Mouse (Mus musculus): ENCODE measurements around the gene Gad2. TPM values are rescaled to one million over a fixed set of nuclear protein-coding genes. Genes with fewer than 3 reads are reported as not detected.

Gad2 gene
- polyA plus RNA-seq, 1 experiment from 2014 or later: 15.1 TPM

DNA sequence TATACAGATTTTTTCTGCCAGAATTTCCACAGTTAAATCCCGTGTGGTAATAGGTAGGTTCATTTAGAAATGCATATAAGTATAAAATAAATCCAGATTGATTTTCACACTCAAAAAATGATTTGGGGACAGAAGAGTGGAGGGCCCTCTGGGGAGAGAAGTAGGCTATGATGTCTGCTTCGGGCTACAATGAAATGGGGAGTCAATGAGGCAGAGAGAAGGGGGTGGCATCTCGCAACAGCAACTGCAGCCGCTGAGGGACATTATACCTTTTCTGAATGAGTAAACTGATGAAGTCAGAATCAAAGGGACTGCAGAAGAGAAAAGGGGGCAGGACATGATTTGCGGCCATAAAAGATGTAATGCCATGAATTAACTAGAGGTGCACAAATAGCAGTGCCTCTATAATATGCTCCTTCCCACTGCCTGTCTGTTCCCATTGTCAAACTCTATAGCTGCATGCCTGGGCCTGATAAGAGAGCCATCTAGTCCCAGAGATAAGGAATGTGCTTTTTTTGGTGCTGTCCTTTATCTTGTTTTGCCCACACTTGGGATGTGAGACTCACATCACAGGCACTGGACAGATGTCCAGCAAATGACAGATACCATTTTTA lies 5.9 kb downstream of the Gad2 start:
- H3K27ac ChIP-seq (ENCODE audit: low read depth, low read length): 0 out of 2 replicates have a peak overlapping the region, but pooled peaks have one; percentile 30
- ATAC-seq (ENCODE audit: low FRiP score): peak; percentile 51

DNA sequence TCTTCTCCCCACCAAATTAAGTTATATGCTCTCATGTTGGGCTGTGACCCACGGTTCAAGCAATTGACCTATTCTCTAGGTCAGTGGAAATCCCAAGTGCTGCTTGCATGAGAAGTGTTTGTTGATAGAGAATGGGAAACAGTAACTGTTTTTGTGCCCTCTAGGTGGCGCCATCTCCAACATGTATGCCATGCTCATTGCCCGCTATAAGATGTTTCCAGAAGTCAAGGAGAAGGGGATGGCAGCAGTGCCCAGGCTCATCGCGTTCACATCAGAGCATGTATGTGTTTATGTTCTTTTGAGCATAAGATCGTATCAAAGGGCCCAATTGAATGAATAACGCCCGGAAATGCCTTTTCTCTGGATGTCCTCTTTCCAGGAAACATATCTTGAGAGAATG lies 12.8 kb downstream of the Gad2 start:
- Histone ChIP-seq H3K9ac (ENCODE audit: low read length) (no peak overlapping the region), H3K36me3 (ENCODE audit: control insufficient read depth, insufficient read depth, low read length) (no peaks in the 10 kb centered on the region), H3K4me3 (ENCODE audit: low read depth, low read length) (no peak overlapping the region), H3K9me3 (ENCODE audit: control insufficient read depth, low read length) (no peaks in the 10 kb centered on the region), H3K4me2 (no peak overlapping the region), H3K27ac (ENCODE audit: low read depth, low read length) (no peak overlapping the region), H3K27me3 (ENCODE audit: control insufficient read depth, insufficient read depth, low read length) (no peaks in the 10 kb centered on the region), H3K4me1 (ENCODE audit: control insufficient read depth, insufficient read depth, low read length) (no peaks in the 10 kb centered on the region)
- DNase-seq (ENCODE audit: low spot score, missing footprints): no peak
- 38% methylated on average over 8 of the region's 8 CpGs for WGBS
- ATAC-seq (ENCODE audit: low FRiP score): no peak

More for the DNA sequence above, 5.9 kb downstream of the Gad2 start:
- H3K4me1 ChIP-seq (ENCODE audit: control insufficient read depth, insufficient read depth, low read length): peaks cover 9% of the 10 kb centered on the region
- peaks cover 48% of the 10 kb centered on the region for H3K27me3 ChIP-seq (ENCODE audit: control insufficient read depth, insufficient read depth, low read length)
- DNase-seq (ENCODE audit: low spot score, missing footprints): no peak
- H3K36me3 ChIP-seq (ENCODE audit: control insufficient read depth, insufficient read depth, low read length): no peaks in the 10 kb centered on the region
- no peak overlapping the region for H3K4me3 ChIP-seq (ENCODE audit: low read depth, low read length)
- no peak overlapping the region for H3K4me2 ChIP-seq
- no peaks in the 10 kb centered on the region for H3K9me3 ChIP-seq (ENCODE audit: control insufficient read depth, low read length)
- H3K9ac ChIP-seq (ENCODE audit: low read length): no peak overlapping the region
- WGBS: 25% methylated on average over 5 of the region's 5 CpGs

DNA sequence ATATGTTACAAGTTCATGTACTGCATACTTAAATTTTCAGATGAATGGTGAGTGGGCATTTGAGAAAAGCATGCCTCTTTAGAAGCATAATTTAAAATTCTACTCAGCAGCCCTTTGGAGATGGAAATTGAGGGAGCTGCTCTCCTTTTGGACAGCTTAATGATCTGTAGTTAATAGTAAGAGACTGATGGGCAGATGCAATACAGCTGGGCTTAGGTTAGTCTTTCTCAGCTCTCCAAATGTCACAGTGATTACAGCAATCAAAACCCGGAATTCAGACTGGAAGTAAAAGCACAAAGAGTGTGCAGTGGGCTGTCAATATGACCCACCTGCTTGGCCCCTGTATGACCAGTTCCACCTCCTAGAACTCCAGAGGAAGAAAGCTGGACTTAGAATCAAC lies 24.1 kb downstream of the Gad2 start:
- DNase-seq (ENCODE audit: low spot score, missing footprints) (no peak), ATAC-seq (ENCODE audit: low FRiP score) (no peak)
- Histone ChIP-seq H3K9ac (ENCODE audit: low read length) (no peak overlapping the region), H3K4me2 (no peak overlapping the region), H3K36me3 (ENCODE audit: control insufficient read depth, insufficient read depth, low read length) (no peaks in the 10 kb centered on the region), H3K4me1 (ENCODE audit: control insufficient read depth, insufficient read depth, low read length) (no peaks in the 10 kb centered on the region), H3K9me3 (ENCODE audit: control insufficient read depth, low read length) (no peaks in the 10 kb centered on the region), H3K27me3 (ENCODE audit: control insufficient read depth, insufficient read depth, low read length) (no peaks in the 10 kb centered on the region), H3K4me3 (ENCODE audit: low read depth, low read length) (no peak overlapping the region), H3K27ac (ENCODE audit: low read depth, low read length) (no peak overlapping the region)
- 70% methylated on average over 1 of the region's 1 CpGs for WGBS

DNA sequence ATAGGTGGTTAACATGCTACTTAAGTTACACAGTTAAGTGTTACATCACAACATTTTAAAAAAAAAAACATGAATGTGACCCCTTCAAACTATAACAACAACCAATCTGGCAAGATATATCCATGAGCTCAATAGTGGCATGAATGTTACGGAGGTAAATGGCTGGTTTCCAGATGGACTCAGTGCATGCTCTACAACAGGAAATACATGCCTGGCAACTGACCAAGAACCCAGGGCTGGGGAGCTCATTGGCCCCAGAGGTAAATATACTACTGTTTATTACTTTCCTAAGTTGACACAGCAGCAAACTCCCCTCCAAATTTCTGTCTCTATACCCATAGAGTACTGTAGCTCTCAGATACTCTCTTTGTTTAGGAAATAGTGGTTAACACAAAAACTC lies 26.4 kb downstream of the Gad2 start:
- Histone ChIP-seq H3K9me3 (ENCODE audit: control insufficient read depth, low read length) (no peaks in the 10 kb centered on the region), H3K9ac (ENCODE audit: low read length) (no peak overlapping the region), H3K36me3 (ENCODE audit: control insufficient read depth, insufficient read depth, low read length) (no peaks in the 10 kb centered on the region), H3K4me1 (ENCODE audit: control insufficient read depth, insufficient read depth, low read length) (no peaks in the 10 kb centered on the region), H3K27ac (ENCODE audit: low read depth, low read length) (no peak overlapping the region), H3K27me3 (ENCODE audit: control insufficient read depth, insufficient read depth, low read length) (no peaks in the 10 kb centered on the region), H3K4me2 (no peak overlapping the region), H3K4me3 (ENCODE audit: low read depth, low read length) (no peak overlapping the region)
- WGBS: 97% methylated on average over 1 of the region's 1 CpGs
- DNase-seq (ENCODE audit: low spot score, missing footprints) (no peak), ATAC-seq (ENCODE audit: low FRiP score) (no peak)

DNA sequence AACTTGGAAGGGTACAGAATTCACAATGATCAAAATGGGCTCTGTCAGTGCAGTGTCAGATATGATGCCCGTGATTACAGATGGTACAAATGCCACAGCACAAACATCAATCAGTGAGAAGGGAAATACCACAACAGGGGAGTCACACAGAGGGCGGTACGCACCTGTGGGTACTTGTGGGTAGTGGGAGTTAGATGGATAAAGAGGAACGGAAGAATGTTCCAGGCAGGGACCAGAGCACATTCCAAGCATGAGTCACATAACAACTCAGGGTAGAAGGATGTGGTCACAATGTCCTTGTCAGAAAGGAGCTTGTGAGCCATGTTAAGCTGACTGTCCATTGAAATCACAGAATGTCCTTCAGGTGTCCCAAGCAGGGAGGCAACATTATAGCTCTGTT lies 29.8 kb downstream of the Gad2 start:
- ATAC-seq (ENCODE audit: low FRiP score) (no peak), DNase-seq (ENCODE audit: low spot score, missing footprints) (no peak)
- no peaks in the 10 kb centered on the region for H3K36me3 ChIP-seq (ENCODE audit: control insufficient read depth, insufficient read depth, low read length)
- H3K27ac ChIP-seq (ENCODE audit: low read depth, low read length): no peak overlapping the region
- no peaks in the 10 kb centered on the region for H3K4me1 ChIP-seq (ENCODE audit: control insufficient read depth, insufficient read depth, low read length)
- no peak overlapping the region for H3K9ac ChIP-seq (ENCODE audit: low read length)
- WGBS: 81% methylated on average over 4 of the region's 4 CpGs
- no peak overlapping the region for H3K4me3 ChIP-seq (ENCODE audit: low read depth, low read length)
- no peaks in the 10 kb centered on the region for H3K9me3 ChIP-seq (ENCODE audit: control insufficient read depth, low read length)
- no peaks in the 10 kb centered on the region for H3K27me3 ChIP-seq (ENCODE audit: control insufficient read depth, insufficient read depth, low read length)
- no peak overlapping the region for H3K4me2 ChIP-seq

DNA sequence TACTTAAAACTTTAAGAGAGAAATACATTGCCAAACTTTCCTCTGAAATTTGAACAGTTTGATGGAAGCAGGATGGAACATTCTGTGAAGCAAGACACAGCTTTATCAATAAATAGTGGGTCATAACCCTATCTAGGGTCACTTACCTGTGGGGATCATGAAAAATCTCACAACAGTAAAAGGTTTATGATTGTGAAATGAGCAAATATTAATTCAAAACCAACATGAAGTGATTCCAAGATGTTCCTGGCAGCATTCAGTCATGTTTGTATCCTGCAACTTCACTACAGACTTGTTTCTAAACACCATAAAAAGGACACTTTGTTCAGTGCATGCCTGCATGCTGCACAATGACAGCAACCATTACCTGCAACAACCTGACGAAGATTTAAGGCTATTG lies 41.7 kb downstream of the Gad2 start:
- ATAC-seq (ENCODE audit: low FRiP score) (no peak), DNase-seq (ENCODE audit: low spot score, missing footprints) (no peak)
- 82% methylated on average over 1 of the region's 1 CpGs for WGBS
- H3K4me3 ChIP-seq (ENCODE audit: low read depth, low read length): no peak overlapping the region
- no peak overlapping the region for H3K27ac ChIP-seq (ENCODE audit: low read depth, low read length)
- H3K27me3 ChIP-seq (ENCODE audit: control insufficient read depth, insufficient read depth, low read length): no peaks in the 10 kb centered on the region
- H3K9ac ChIP-seq (ENCODE audit: low read length): no peak overlapping the region
- no peaks in the 10 kb centered on the region for H3K36me3 ChIP-seq (ENCODE audit: control insufficient read depth, insufficient read depth, low read length)
- H3K4me2 ChIP-seq: no peak overlapping the region
- H3K4me1 ChIP-seq (ENCODE audit: control insufficient read depth, insufficient read depth, low read length): no peaks in the 10 kb centered on the region
- H3K9me3 ChIP-seq (ENCODE audit: control insufficient read depth, low read length): no peaks in the 10 kb centered on the region

DNA sequence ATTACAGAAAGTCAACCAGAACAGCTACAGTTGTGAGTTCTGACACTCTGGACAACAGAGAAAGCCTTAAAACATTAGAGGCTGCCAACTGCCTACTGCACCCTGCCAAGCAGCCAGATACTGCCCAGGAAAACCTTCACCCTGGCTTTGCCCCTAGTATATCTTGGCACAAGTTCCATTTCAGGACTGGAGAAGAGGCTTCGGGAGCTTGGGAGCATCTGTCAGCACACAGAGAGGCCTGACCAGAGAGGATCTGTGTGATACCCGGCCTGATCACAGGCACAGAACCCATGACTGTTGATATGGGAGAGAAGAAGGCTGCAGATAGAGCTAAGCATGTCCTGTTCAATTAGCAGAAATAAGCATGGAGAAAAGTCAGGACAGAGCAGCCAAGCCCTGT lies 48.4 kb downstream of the Gad2 start:
- Histone ChIP-seq H3K4me1 (ENCODE audit: control insufficient read depth, insufficient read depth, low read length) (no peaks in the 10 kb centered on the region), H3K36me3 (ENCODE audit: control insufficient read depth, insufficient read depth, low read length) (no peaks in the 10 kb centered on the region), H3K4me3 (ENCODE audit: low read depth, low read length) (no peak overlapping the region), H3K4me2 (no peak overlapping the region), H3K9ac (ENCODE audit: low read length) (no peak overlapping the region), H3K27me3 (ENCODE audit: control insufficient read depth, insufficient read depth, low read length) (no peaks in the 10 kb centered on the region), H3K9me3 (ENCODE audit: control insufficient read depth, low read length) (no peaks in the 10 kb centered on the region), H3K27ac (ENCODE audit: low read depth, low read length) (no peak overlapping the region)
- WGBS: 83% methylated on average over 2 of the region's 2 CpGs
- ATAC-seq (ENCODE audit: low FRiP score) (no peak), DNase-seq (ENCODE audit: low spot score, missing footprints) (no peak)

DNA sequence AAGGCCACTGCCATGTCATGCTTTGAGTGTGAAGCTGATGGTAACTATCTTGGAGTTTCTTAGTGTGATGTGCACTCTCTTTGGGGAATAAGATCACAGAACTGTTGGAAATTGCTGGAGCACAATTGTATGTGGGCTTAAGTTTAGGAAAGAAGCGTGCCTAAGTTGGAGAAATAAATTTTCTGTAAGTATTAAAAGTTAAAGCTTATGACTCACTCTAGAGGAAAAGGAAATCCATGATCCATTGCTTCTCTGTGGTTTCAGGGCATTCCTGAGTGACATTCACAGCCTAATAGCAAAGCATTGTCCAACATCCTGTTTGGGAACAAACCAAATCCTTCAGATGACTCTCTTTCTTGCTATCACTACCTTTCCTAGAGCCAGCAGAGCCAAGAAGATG lies 49.3 kb downstream of the Gad2 start:
- Histone ChIP-seq H3K36me3 (ENCODE audit: control insufficient read depth, insufficient read depth, low read length) (no peaks in the 10 kb centered on the region), H3K27me3 (ENCODE audit: control insufficient read depth, insufficient read depth, low read length) (no peaks in the 10 kb centered on the region), H3K27ac (ENCODE audit: low read depth, low read length) (no peak overlapping the region), H3K9me3 (ENCODE audit: control insufficient read depth, low read length) (no peaks in the 10 kb centered on the region), H3K4me2 (no peak overlapping the region), H3K9ac (ENCODE audit: low read length) (no peak overlapping the region), H3K4me1 (ENCODE audit: control insufficient read depth, insufficient read depth, low read length) (no peaks in the 10 kb centered on the region), H3K4me3 (ENCODE audit: low read depth, low read length) (no peak overlapping the region)
- 83% methylated on average over 1 of the region's 1 CpGs for WGBS
- ATAC-seq (ENCODE audit: low FRiP score) (no peak), DNase-seq (ENCODE audit: low spot score, missing footprints) (no peak)

DNA sequence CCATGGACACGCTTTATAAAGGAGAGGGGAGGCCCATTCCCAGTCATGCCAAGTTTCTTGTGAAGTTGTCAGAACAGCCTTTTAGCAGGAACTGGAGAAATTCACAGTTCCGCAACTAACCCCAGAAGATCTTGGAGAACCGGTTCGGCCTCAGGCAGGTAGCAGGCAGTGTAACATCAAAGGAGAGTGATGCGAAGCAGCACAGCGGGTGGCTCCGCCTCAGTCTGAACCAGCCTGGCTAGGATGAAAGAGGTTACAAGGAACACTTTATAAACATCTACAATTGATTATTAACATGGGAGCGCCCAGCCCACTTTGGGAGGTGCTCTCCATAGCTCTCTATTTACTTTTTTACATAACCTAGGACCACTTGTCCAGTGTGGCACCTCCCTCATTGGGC lies 55.1 kb downstream of the Gad2 start:
- H3K4me3 ChIP-seq (ENCODE audit: low read depth, low read length): no peak overlapping the region
- H3K4me1 ChIP-seq (ENCODE audit: control insufficient read depth, insufficient read depth, low read length): no peaks in the 10 kb centered on the region
- H3K9ac ChIP-seq (ENCODE audit: low read length): no peak overlapping the region
- H3K27ac ChIP-seq (ENCODE audit: low read depth, low read length): no peak overlapping the region
- no peaks in the 10 kb centered on the region for H3K9me3 ChIP-seq (ENCODE audit: control insufficient read depth, low read length)
- no peaks in the 10 kb centered on the region for H3K27me3 ChIP-seq (ENCODE audit: control insufficient read depth, insufficient read depth, low read length)
- DNase-seq (ENCODE audit: low spot score, missing footprints) (no peak), ATAC-seq (ENCODE audit: low FRiP score) (no peak)
- H3K36me3 ChIP-seq (ENCODE audit: control insufficient read depth, insufficient read depth, low read length): no peaks in the 10 kb centered on the region
- WGBS: 39% methylated on average over 8 of the region's 8 CpGs
- no peak overlapping the region for H3K4me2 ChIP-seq

Measured in midbrain, embryonic 11.5 days (tissue).